Mouse (Mus musculus) hindbrain, embryonic 15.5 days (tissue): ENCODE measurements around the gene Slc46a1. TPM values are rescaled to one million over a fixed set of nuclear protein-coding genes. Genes with fewer than 3 reads are reported as not detected.

Source experiments
- ATAC-seq: fragments of 200-750 bp; cut with Nextera tagmentation; 2 replicates; pipeline ENCODE4 v1.8.0; 2017; ENCODE audit warnings: low read depth, moderate number of reproducible peaks, moderate TSS enrichment; ENCODE audit not compliant: low FRiP score
- H3K27ac ChIP-seq: fragments of 300-500 bp; sonication (generic); replicated peaks from 2 replicates; pipeline ENCODE4 v1.5.1; 2015; ENCODE audit warnings: mild to moderate bottlenecking, inconsistent platforms
- H3K27me3 ChIP-seq: fragments of 300-500 bp; sonication (generic); 2 replicates; pipeline ENCODE4 v1.6.1; 2015; ENCODE audit warnings: control low read depth, inconsistent platforms
- H3K36me3 ChIP-seq: fragments of 300-500 bp; sonication (generic); 2 replicates; pipeline ENCODE4 v1.6.1; 2015; ENCODE audit warnings: control low read depth, inconsistent platforms
- H3K4me1 ChIP-seq: fragments of 300-500 bp; sonication (generic); replicated peaks from 2 replicates; pipeline ENCODE4 v1.6.1; 2015; ENCODE audit warnings: control low read depth, inconsistent platforms
- H3K4me2 ChIP-seq: fragments of 300-500 bp; sonication (generic); 2 replicates; pipeline ENCODE4 v1.6.1; 2015; ENCODE audit warnings: moderate library complexity, mild to moderate bottlenecking, inconsistent platforms
- H3K4me3 ChIP-seq: fragments of 300-500 bp; sonication (generic); 2 replicates; pipeline ENCODE4 v1.5.1; 2015; ENCODE audit warnings: mild to moderate bottlenecking, inconsistent platforms
- H3K9ac ChIP-seq: fragments of 300-500 bp; sonication (generic); 2 replicates; pipeline ENCODE4 v1.6.1; 2015; ENCODE audit warnings: inconsistent platforms
- H3K9me3 ChIP-seq: fragments of 300-500 bp; sonication (generic); 2 replicates; pipeline ENCODE4 v1.6.1; 2016; ENCODE audit warnings: control low read depth, inconsistent platforms
- WGBS: fragments of 180-500 bp; shearing (Covaris S2); methylation state at CpG from one replicate; pipeline ENCODE4 v1.1.7; 2015; 5-methylcytosine and 5-hydroxymethylcytosine counted together
- polyA plus RNA-seq: library from polyadenylated mRNA; unstranded; fragments of >200 nt; fragmentation: Nextera tagmentation; extraction: Ambion mirVana; gene quantifications from 2 replicates; pipeline ENCODE4 v1.2.1, GENCODE M21; 2015

Gene Slc46a1
- polyA plus RNA-seq, 1 experiment from 2014 or later = 28.4 TPM

GRCm38 (mm10) chr11:78495904-78496303 lies 30.4 kb downstream of the Slc46a1 start:
- H3K9ac ChIP-seq = peak overlapping the region; percentile 92
- no peaks in the 10 kb centered on the region for H3K9me3 ChIP-seq
- H3K27me3 ChIP-seq = 0 out of 2 replicates have a peak, but pooled peaks cover 6% of the 10 kb centered on the region
- peak overlapping the region; percentile 81 for H3K4me2 ChIP-seq
- 6% methylated on average over 6 of the region's 6 CpGs for WGBS
- H3K36me3 ChIP-seq = no peaks in the 10 kb centered on the region
- peaks cover 42% of the 10 kb centered on the region for H3K4me1 ChIP-seq
- peak overlapping the region; percentile 85 for H3K4me3 ChIP-seq
- ATAC-seq = no peak
- H3K27ac ChIP-seq = no peak overlapping the region

- ATAC-seq = peak; percentile 83
- H3K27ac ChIP-seq = peak overlapping the region; percentile 96
- peak overlapping the region; percentile 85 for H3K4me3 ChIP-seq
- H3K27me3 ChIP-seq = 0 out of 2 replicates have a peak, but pooled peaks cover 8% of the 10 kb centered on the region
- H3K9ac ChIP-seq = peak overlapping the region; percentile 92
- no peaks in the 10 kb centered on the region for H3K9me3 ChIP-seq
- H3K4me1 ChIP-seq = peaks cover 36% of the 10 kb centered on the region
- no peaks in the 10 kb centered on the region for H3K36me3 ChIP-seq
- under 1% methylated on average over 44 of the region's 44 CpGs for WGBS
- H3K4me2 ChIP-seq = peak overlapping the region; percentile 81
Observed at GRCm38 (mm10) chr11:78497071-78497541, 31.6 kb downstream of the Slc46a1 start.

DNA sequence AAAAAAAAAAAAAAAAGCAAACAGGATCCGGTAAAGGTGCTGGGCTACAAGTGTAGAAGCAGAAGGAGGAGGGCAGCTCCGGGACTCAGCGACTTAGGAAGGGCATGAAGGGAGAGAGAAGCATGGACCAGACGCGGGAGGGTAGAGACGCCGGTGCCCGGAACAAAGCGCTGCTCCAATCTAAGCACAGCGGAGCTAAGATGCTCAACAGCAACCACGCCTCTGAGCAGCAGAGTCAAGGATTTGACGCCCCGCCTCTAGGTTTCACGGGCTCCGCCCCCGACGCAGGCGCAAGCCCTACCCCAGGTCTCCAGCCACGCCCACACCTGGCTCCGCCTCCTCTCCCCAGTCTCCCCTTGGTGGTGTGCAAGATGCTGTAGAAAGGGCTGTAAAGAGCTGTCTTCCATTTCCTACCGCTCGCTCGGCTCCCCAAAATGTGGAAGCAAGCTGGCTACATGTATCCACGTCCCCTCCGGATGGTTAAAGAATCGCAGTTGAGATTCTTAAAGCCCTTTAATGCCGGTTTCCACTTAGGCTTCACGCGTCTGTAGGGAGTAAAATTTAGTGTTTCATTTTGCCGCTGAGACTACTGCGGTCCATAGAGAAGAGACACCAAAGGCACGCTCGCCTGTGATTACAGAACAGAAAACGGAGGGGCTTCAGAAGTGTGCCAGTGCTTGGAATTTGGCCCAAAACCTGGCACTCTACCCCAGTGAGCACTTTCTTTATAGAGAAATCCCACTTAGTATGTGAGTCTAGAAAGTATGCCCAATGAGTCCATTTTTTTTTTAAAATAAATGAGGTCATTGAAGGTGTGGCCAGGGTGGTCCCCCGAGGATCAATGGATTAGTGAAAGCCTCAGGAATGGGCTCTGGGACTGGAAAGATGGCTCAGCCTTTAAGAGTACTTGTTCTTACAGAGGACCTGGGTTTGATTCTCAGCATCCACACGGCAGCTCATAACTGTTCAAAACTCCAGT lies 32.3 kb downstream of the Slc46a1 start, which contains the start of gene Sarm1:
Gene Sarm1, minus strand, starts transcription at position 211 of the 979 bp plus-strand sequence.
- H3K9ac ChIP-seq = peak within 1 kb of the TSS; percentile 92
- H3K9me3 ChIP-seq = no peaks in the 10 kb centered on the region
- 0 out of 2 replicates have a peak, but pooled peaks cover 8% of the 10 kb centered on the region for H3K27me3 ChIP-seq
- no peaks in the 10 kb centered on the region for H3K36me3 ChIP-seq
- H3K4me1 ChIP-seq = peaks cover 36% of the 10 kb centered on the region
- H3K27ac ChIP-seq = peak within 1 kb of the TSS; percentile 96
- H3K4me2 ChIP-seq = peak within 1 kb of the TSS; percentile 81
- peak within 1 kb of the TSS; percentile 85 for H3K4me3 ChIP-seq
- ATAC-seq = peak; percentile 96
- 3% methylated on average over 36 of the region's 36 CpGs for WGBS

- H3K36me3 ChIP-seq = no peaks in the 10 kb centered on the region
- ATAC-seq = no peak
- H3K4me2 ChIP-seq = peak within 1 kb of the TSS; percentile 81
- H3K27me3 ChIP-seq = 0 out of 2 replicates have a peak, but pooled peaks cover 8% of the 10 kb centered on the region
- peaks cover 36% of the 10 kb centered on the region for H3K4me1 ChIP-seq
- peak within 1 kb of the TSS; percentile 53 for H3K9ac ChIP-seq
- H3K4me3 ChIP-seq = peak within 1 kb of the TSS; percentile 85
- H3K27ac ChIP-seq = peak within 1 kb of the TSS; percentile 96
- no peaks in the 10 kb centered on the region for H3K9me3 ChIP-seq
- 59% methylated on average over 7 of the region's 7 CpGs for WGBS
Observed at GRCm38 (mm10) chr11:78499004-78499403, 33.5 kb downstream of the Slc46a1 start, which contains the start of gene Vtn. TSS of gene Vtn (plus strand) at chr11:78499091.

- peak overlapping the region; percentile 3; the same call in 1 of the 2 replicates for H3K4me3 ChIP-seq
Observed at GRCm38 (mm10) chr11:78499543-78499942, 34.0 kb downstream of the Slc46a1 start.

DNA sequence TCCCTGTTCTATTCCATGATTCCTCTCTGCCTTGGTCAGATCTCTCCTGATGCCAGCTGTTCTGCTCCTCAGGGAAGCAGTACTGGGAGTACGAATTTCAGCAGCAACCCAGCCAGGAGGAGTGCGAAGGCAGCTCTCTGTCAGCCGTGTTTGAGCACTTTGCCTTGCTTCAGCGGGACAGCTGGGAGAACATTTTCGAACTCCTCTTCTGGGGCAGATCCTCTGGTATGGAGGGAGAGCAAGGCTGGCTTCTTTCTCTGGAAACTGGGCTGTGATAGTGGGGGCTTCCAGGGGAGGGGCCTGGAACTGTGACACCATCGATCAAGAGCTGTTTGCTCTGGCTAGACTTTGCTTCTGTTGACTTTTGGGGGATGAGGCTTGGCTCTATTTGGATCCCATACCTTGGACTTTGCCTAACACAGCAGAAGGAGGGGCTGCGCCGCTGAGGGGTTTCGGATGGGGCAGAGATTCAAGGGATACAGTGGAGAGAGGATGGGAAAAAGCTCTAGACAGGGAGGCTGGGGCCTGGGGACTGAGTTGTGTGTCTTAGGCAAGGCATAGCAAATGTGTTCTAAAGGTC lies 35.2 kb downstream of the Slc46a1 start:
- H3K9ac ChIP-seq = no peak overlapping the region
- 0 out of 2 replicates have a peak, but pooled peaks cover 8% of the 10 kb centered on the region for H3K27me3 ChIP-seq
- H3K36me3 ChIP-seq = no peaks in the 10 kb centered on the region
- H3K4me3 ChIP-seq = peak overlapping the region; percentile 3
- WGBS = 82% methylated on average over 9 of the region's 9 CpGs
- no peak overlapping the region for H3K27ac ChIP-seq
- peaks cover 22% of the 10 kb centered on the region for H3K4me1 ChIP-seq
- H3K4me2 ChIP-seq = peak overlapping the region; percentile 7; the same call in 1 of the 2 replicates
- no peaks in the 10 kb centered on the region for H3K9me3 ChIP-seq
- ATAC-seq = no peak

More at GRCm38 (mm10) chr11:78499543-78499942, 34.0 kb downstream of the Slc46a1 start:
- 51% methylated on average over 16 of the region's 16 CpGs for WGBS
- Histone ChIP-seq H3K27ac (no peak overlapping the region), H3K4me1 (peaks cover 30% of the 10 kb centered on the region), H3K9me3 (no peaks in the 10 kb centered on the region), H3K36me3 (no peaks in the 10 kb centered on the region), H3K4me2 (no peak overlapping the region), H3K9ac (no peak overlapping the region), H3K27me3 (0 out of 2 replicates have a peak, but pooled peaks cover 8% of the 10 kb centered on the region)
- ATAC-seq = no peak

GRCm38 (mm10) chr11:78501529-78501928 lies 36.0 kb downstream of the Slc46a1 start:
- H3K9ac ChIP-seq = no peak overlapping the region
- no peak overlapping the region for H3K4me3 ChIP-seq
- WGBS = 83% methylated on average over 20 of the region's 20 CpGs
- no peak overlapping the region for H3K4me2 ChIP-seq
- peaks cover 4% of the 10 kb centered on the region; the same call in 1 of the 2 replicates for H3K36me3 ChIP-seq
- peaks cover 13% of the 10 kb centered on the region for H3K4me1 ChIP-seq
- H3K27me3 ChIP-seq = 0 out of 2 replicates have a peak, but pooled peaks cover 8% of the 10 kb centered on the region
- no peak overlapping the region for H3K27ac ChIP-seq
- H3K9me3 ChIP-seq = no peaks in the 10 kb centered on the region
- ATAC-seq = no peak

GRCm38 (mm10) chr11:78502909-78503650 lies 37.6 kb downstream of the Slc46a1 start, which contains the start of gene Sebox:
TSS of gene Sebox (plus strand) at chr11:78503447.
- no peaks in the 10 kb centered on the region for H3K9me3 ChIP-seq
- no peak within 1 kb of the TSS for H3K27ac ChIP-seq
- no peak within 1 kb of the TSS for H3K9ac ChIP-seq
- no peak within 1 kb of the TSS for H3K4me2 ChIP-seq
- peaks cover 17% of the 10 kb centered on the region for H3K36me3 ChIP-seq
- 71% methylated on average over 7 of the region's 7 CpGs for WGBS
- no peak within 1 kb of the TSS for H3K4me3 ChIP-seq
- peaks cover 5% of the 10 kb centered on the region for H3K4me1 ChIP-seq
- ATAC-seq = no peak
- H3K27me3 ChIP-seq = 0 out of 2 replicates have a peak, but pooled peaks cover 8% of the 10 kb centered on the region

- H3K9me3 ChIP-seq = no peaks in the 10 kb centered on the region
- H3K9ac ChIP-seq = no peak overlapping the region
- H3K36me3 ChIP-seq = peaks cover 20% of the 10 kb centered on the region
- H3K27ac ChIP-seq = no peak overlapping the region
- no peak overlapping the region for H3K4me2 ChIP-seq
- 91% methylated on average over 3 of the region's 3 CpGs for WGBS
- H3K4me3 ChIP-seq = no peak overlapping the region
- no peaks in the 10 kb centered on the region for H3K4me1 ChIP-seq
- ATAC-seq = no peak
- H3K27me3 ChIP-seq = 0 out of 2 replicates have a peak, but pooled peaks cover 3% of the 10 kb centered on the region
Observed at GRCm38 (mm10) chr11:78505430-78505829, 39.9 kb downstream of the Slc46a1 start.

GRCm38 (mm10) chr11:78509148-78509547 lies 43.7 kb downstream of the Slc46a1 start:
- H3K4me2 ChIP-seq = no peak overlapping the region
- H3K9me3 ChIP-seq = no peaks in the 10 kb centered on the region
- H3K9ac ChIP-seq = no peak overlapping the region
- H3K4me1 ChIP-seq = peaks cover 22% of the 10 kb centered on the region
- ATAC-seq = no peak
- peaks cover 23% of the 10 kb centered on the region for H3K36me3 ChIP-seq
- no peak overlapping the region for H3K4me3 ChIP-seq
- 82% methylated on average over 5 of the region's 5 CpGs for WGBS
- H3K27me3 ChIP-seq = no peaks in the 10 kb centered on the region
- H3K27ac ChIP-seq = no peak overlapping the region
